Mouse (Mus musculus): ENCODE results near the gene Cacna1b.

DNA sequence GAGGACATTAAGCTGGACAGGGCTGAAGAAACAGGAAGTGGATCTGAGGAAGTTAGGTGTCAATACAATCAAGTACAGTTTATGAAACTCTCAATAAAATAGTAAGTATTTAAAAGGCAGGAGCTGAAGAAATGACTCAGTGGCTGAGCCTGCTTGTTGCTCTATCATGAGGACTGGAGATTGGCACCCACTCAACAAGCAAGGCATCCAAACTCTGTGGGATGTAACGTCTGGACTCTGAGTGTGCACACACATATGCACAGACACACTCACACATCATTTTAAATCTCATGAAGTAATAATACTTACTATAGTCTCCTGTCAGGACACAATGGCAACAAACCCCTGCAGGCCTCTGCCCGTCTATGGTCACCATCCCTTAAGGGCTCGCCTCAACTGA lies 44.1 kb upstream of the Cacna1b start:
- TF ChIP-seq CTCF (IDR thresholded peaks at IDR 0.05; ENCODE audit: insufficient read depth, low read length) = no peak
- TF ChIP-seq POLR2A (IDR thresholded peaks at IDR 0.05; ENCODE audit: borderline replicate concordance, extremely low read depth, low read depth, low read length) = no peak
